Mouse (Mus musculus) embryonic facial prominence, embryonic 10.5 days (tissue): ENCODE measurements around the gene Trpc2. TPM values are rescaled to one million over a fixed set of nuclear protein-coding genes. Genes with fewer than 3 reads are reported as not detected.

ENCODE experiments used
- polyA plus RNA-seq: library from polyadenylated mRNA; unstranded; fragments of >200 nt; fragmentation: Nextera tagmentation; extraction: Ambion mirVana; gene quantifications from 2 replicates; pipeline ENCODE4 v1.2.1, GENCODE M21; 2016

The Trpc2 gene
- polyA plus RNA-seq, 1 experiment from 2014 or later, result 0.17 TPM

Other genes with a start within 250 kb of the Trpc2 start
- gene Inppl1, start 244.9 kb upstream of the Trpc2 start, polyA plus RNA-seq, result 38.4 and 46.7 TPM in 2 replicates
- 0.49 TPM in 1 of 2 replicates, not detected in the other for gene Folr2, start 225.9 kb upstream of the Trpc2 start, polyA plus RNA-seq
- 118 and 119 TPM in 2 replicates for gene Anapc15, start 219.4 kb upstream of the Trpc2 start, polyA plus RNA-seq
- gene Folr1, start 212.3 kb upstream of the Trpc2 start, polyA plus RNA-seq, result 1.2 and 2.4 TPM in 2 replicates
- 159 and 168 TPM in 2 replicates for gene Lamtor1, start 177.2 kb upstream of the Trpc2 start, polyA plus RNA-seq
- gene Tomt, start 176.8 kb upstream of the Trpc2 start, polyA plus RNA-seq, result 0.59 and 0.72 TPM in 2 replicates
- 9.4 and 9.7 TPM in 2 replicates for gene Lrrc51, start 149.2 kb upstream of the Trpc2 start, polyA plus RNA-seq
- gene Numa1, start 149.0 kb upstream of the Trpc2 start, polyA plus RNA-seq, result 110 and 113 TPM in 2 replicates
- 3.0 and 3.4 TPM in 2 replicates for gene Il18bp, start 64.4 kb upstream of the Trpc2 start, polyA plus RNA-seq
- gene Rnf121, start 17.6 kb upstream of the Trpc2 start, polyA plus RNA-seq, result 28.4 and 30.9 TPM in 2 replicates
- gene Xndc1, start 17.6 kb upstream of the Trpc2 start, polyA plus RNA-seq, result 43.3 and 44.5 TPM in 2 replicates
- gene Xntrpc, start 17.4 kb upstream of the Trpc2 start, polyA plus RNA-seq, result 2.5 and 2.6 TPM in 2 replicates
- gene Art1, start 18.6 kb downstream of the Trpc2 start, polyA plus RNA-seq, result 1.1 TPM in 2 replicates
- 2.6 and 3.0 TPM in 2 replicates for gene Art5, start 26.4 kb downstream of the Trpc2 start, polyA plus RNA-seq
- gene Chrna10, start 33.7 kb downstream of the Trpc2 start, polyA plus RNA-seq, result not detected in 2 replicates
- gene Nup98, start 127.1 kb downstream of the Trpc2 start, polyA plus RNA-seq, result 48.2 and 50.6 TPM in 2 replicates
- gene Pgap2, start 127.1 kb downstream of the Trpc2 start, polyA plus RNA-seq, result 61.3 and 62.4 TPM in 2 replicates
- 42.5 and 48.4 TPM in 2 replicates for gene Rhog, start 172.9 kb downstream of the Trpc2 start, polyA plus RNA-seq
- gene Stim1, start 184.7 kb downstream of the Trpc2 start, polyA plus RNA-seq, result 13.0 and 14.6 TPM in 2 replicates